Mouse (Mus musculus): ENCODE results near the gene Gnb3.

Gnb3 gene

GRCm38 (mm10) chr6:124840241-124841167, at the start of gene Gnb3:
Gene Gnb3 (minus strand): TSS chr6:124840275.
- DNase-seq (ENCODE audit: low spot score) = no peak

GRCm38 (mm10) chr6:124888555-124889125, 48.6 kb upstream of the Gnb3 start:
- DNase-seq (ENCODE audit: low spot score) = no peak

GRCm38 (mm10) chr6:124887986-124888385, 47.9 kb upstream of the Gnb3 start, which contains the start of gene Cd4:
Gene Cd4 (minus strand): TSS chr6:124888221.
- DNase-seq (ENCODE audit: low spot score) = no peak

- no peak for DNase-seq (ENCODE audit: low spot score)
These were observed 45.9 kb upstream of the Gnb3 start for GRCm38 (mm10) chr6:124885956-124886381.

GRCm38 (mm10) chr6:124884714-124885500, 44.8 kb upstream of the Gnb3 start:
- DNase-seq (ENCODE audit: low spot score) = no peak

GRCm38 (mm10) chr6:124883351-124883750, 43.3 kb upstream of the Gnb3 start:
- DNase-seq (ENCODE audit: low spot score) = no peak

GRCm38 (mm10) chr6:124881821-124882220, 41.7 kb upstream of the Gnb3 start:
- no peak for DNase-seq (ENCODE audit: low spot score)

- DNase-seq (ENCODE audit: low spot score) = no peak
These were observed 39.3 kb upstream of the Gnb3 start for GRCm38 (mm10) chr6:124879390-124879789.

- no peak for DNase-seq (ENCODE audit: low spot score)
These were observed 34.3 kb upstream of the Gnb3 start for GRCm38 (mm10) chr6:124874348-124874747.

- no peak for DNase-seq (ENCODE audit: low spot score)
These were observed 26.5 kb upstream of the Gnb3 start for GRCm38 (mm10) chr6:124866560-124866959.

- no peak for DNase-seq (ENCODE audit: low spot score)
These were observed 25.8 kb upstream of the Gnb3 start for GRCm38 (mm10) chr6:124865766-124866362.

GRCm38 (mm10) chr6:124863658-124864298, 23.7 kb upstream of the Gnb3 start, which contains the start of gene Gpr162:
Gene Gpr162 (minus strand): TSS chr6:124863983.
- DNase-seq (ENCODE audit: low spot score) = no peak

- no peak for DNase-seq (ENCODE audit: low spot score)
These were observed 23.1 kb upstream of the Gnb3 start for GRCm38 (mm10) chr6:124863125-124863657.

GRCm38 (mm10) chr6:124862406-124863124, 22.5 kb upstream of the Gnb3 start:
- DNase-seq (ENCODE audit: low spot score) = no peak

GRCm38 (mm10) chr6:124861802-124862201, 21.7 kb upstream of the Gnb3 start:
- DNase-seq (ENCODE audit: low spot score) = no peak

- no peak for DNase-seq (ENCODE audit: low spot score)
These were observed 21.2 kb upstream of the Gnb3 start for GRCm38 (mm10) chr6:124861266-124861665.

GRCm38 (mm10) chr6:124860511-124860910, 20.4 kb upstream of the Gnb3 start:
- no peak for DNase-seq (ENCODE audit: low spot score)

- peak; percentile 56 for DNase-seq (ENCODE audit: low spot score)
These were observed 19.6 kb upstream of the Gnb3 start for GRCm38 (mm10) chr6:124859725-124860124.

- no peak for DNase-seq (ENCODE audit: low spot score)
These were observed 18.7 kb upstream of the Gnb3 start for GRCm38 (mm10) chr6:124858561-124859318.
